Mouse (Mus musculus) liver (tissue): ENCODE data around the gene Hist1h1a.

Experiments used
- DNase-seq: peaks from one replicate; pipeline ENCODE4 v3.0.0-alpha.2; 2020; ENCODE audit warnings: mixed read lengths

Hist1h1a gene

GRCm38 (mm10) chr13:23744421-23745380, 18.8 kb upstream of the Hist1h1a start:
- DNase-seq = peak; percentile 53

- DNase-seq = peak; percentile 87
These were observed 17.9 kb upstream of the Hist1h1a start, which contains the start of gene Hist1h3c for GRCm38 (mm10) chr13:23745381-23746161. Hist1h3c (minus strand) TSS chr13:23745602.

GRCm38 (mm10) chr13:23746201-23747080, 17.0 kb upstream of the Hist1h1a start, which contains the start of gene Hist1h2bb:
Hist1h2bb (plus strand) TSS chr13:23746734.
- DNase-seq = peak; percentile 84

GRCm38 (mm10) chr13:23747081-23747891, 16.2 kb upstream of the Hist1h1a start:
- DNase-seq = peak; percentile 61

GRCm38 (mm10) chr13:23747892-23748288, 15.6 kb upstream of the Hist1h1a start:
- peak; percentile 83 for DNase-seq

- DNase-seq = no peak
These were observed 13.8 kb upstream of the Hist1h1a start for GRCm38 (mm10) chr13:23749563-23750121.

GRCm38 (mm10) chr13:23750839-23751477, 12.5 kb upstream of the Hist1h1a start, which contains the start of gene Hist1h2ab:
Hist1h2ab (plus strand) TSS chr13:23751126.
- peak; percentile 92 for DNase-seq

- no peak for DNase-seq
These were observed 11.9 kb upstream of the Hist1h1a start for GRCm38 (mm10) chr13:23751478-23751956.

- peak; percentile 90 for DNase-seq
These were observed 11.3 kb upstream of the Hist1h1a start, which contains the start of gene Hist1h3b for GRCm38 (mm10) chr13:23752067-23752741. Hist1h3b (plus strand) TSS chr13:23752267.

- DNase-seq = no peak
These were observed 10.7 kb upstream of the Hist1h1a start for GRCm38 (mm10) chr13:23752742-23753172.

- DNase-seq = no peak
These were observed 10.0 kb upstream of the Hist1h1a start for GRCm38 (mm10) chr13:23753314-23754078.

- DNase-seq = no peak
These were observed 8.5 kb upstream of the Hist1h1a start for GRCm38 (mm10) chr13:23755000-23755399.

- DNase-seq = peak; percentile 92
These were observed 6.7 kb upstream of the Hist1h1a start, which contains the start of gene Hist1h4b for GRCm38 (mm10) chr13:23756790-23757189. Hist1h4b (plus strand) TSS chr13:23757013.

GRCm38 (mm10) chr13:23757211-23757773, 6.2 kb upstream of the Hist1h1a start:
- DNase-seq = peak; percentile 80

- no peak for DNase-seq
These were observed 5.5 kb upstream of the Hist1h1a start for GRCm38 (mm10) chr13:23757921-23758320.

- no peak for DNase-seq
These were observed 4.2 kb upstream of the Hist1h1a start for GRCm38 (mm10) chr13:23759251-23759771.

GRCm38 (mm10) chr13:23759916-23760239, 3.6 kb upstream of the Hist1h1a start:
- DNase-seq = no peak
